Mouse (Mus musculus): Measurements from ENCODE around the gene Msl2. TPM values are rescaled to one million over a fixed set of nuclear protein-coding genes. Genes with fewer than 3 reads are reported as not detected.

Msl2 gene
- polyA plus RNA-seq, 1 experiment = 8.6 TPM

GRCm38 (mm10) chr9:101095425-101095824 is 21.5 kb downstream of the Msl2 start:
- no peak overlapping the region for H3K4me2 ChIP-seq (ENCODE audit: low read depth)
- TF ChIP-seq USF1 (IDR thresholded peaks at IDR 0.05; ENCODE audit: low read depth) (no peak), E2F4 (IDR thresholded peaks at IDR 0.05; ENCODE audit: insufficient read depth) (no peak), MYOG (IDR thresholded peaks at IDR 0.05; ENCODE audit: control insufficient read depth in 1 of 3, insufficient read depth in 1 of 3, insufficient read length in 2 of 3, low read depth in 2 of 3) (no peak), TCF3 (IDR thresholded peaks at IDR 0.05; ENCODE audit: insufficient read length, low read depth) (no peak), POLR2AphosphoS2 (IDR thresholded peaks at IDR 0.05; ENCODE audit: insufficient read length, low read depth) (no peak), REST (IDR thresholded peaks at IDR 0.05; ENCODE audit: insufficient read depth, insufficient read length) (no peak), CEBPB (IDR thresholded peaks at IDR 0.05; ENCODE audit: insufficient read depth, poor library complexity, severe bottlenecking) (no peak), POLR2A (IDR thresholded peaks at IDR 0.05; ENCODE audit: insufficient read length, low read depth) (no peak), MAX (IDR thresholded peaks at IDR 0.05; ENCODE audit: low read depth) (no peak), MYOD1 (IDR thresholded peaks at IDR 0.05; ENCODE audit: control insufficient read depth in 1 of 3, insufficient read length in 2 of 3, low read depth in 2 of 3) (no peak), TCF12 (IDR thresholded peaks at IDR 0.05; ENCODE audit: insufficient read depth, poor library complexity, severe bottlenecking) (no peak), SRF (IDR thresholded peaks at IDR 0.05; ENCODE audit: control insufficient read depth, insufficient read length, low read depth) (no peak)
- no peaks in the 10 kb centered on the region for H3K27me3 ChIP-seq (ENCODE audit: control insufficient read depth, insufficient read depth, insufficient read length)
- peaks cover 2% of the 10 kb centered on the region for H3K36me3 ChIP-seq (ENCODE audit: control insufficient read depth, insufficient read depth)
- no peak overlapping the region for H3K4me3 ChIP-seq
- H3ac ChIP-seq (ENCODE audit: control insufficient read depth, insufficient read length) = no peak overlapping the region
- H3K79me2 ChIP-seq (ENCODE audit: control insufficient read depth, insufficient read depth) = peaks cover 85% of the 10 kb centered on the region

GRCm38 (mm10) chr9:101096461-101096860 is 22.6 kb downstream of the Msl2 start:
- Histone ChIP-seq H3K36me3 (ENCODE audit: control insufficient read depth, insufficient read depth) (peaks cover 12% of the 10 kb centered on the region), H3K79me2 (ENCODE audit: control insufficient read depth, insufficient read depth) (peaks cover 96% of the 10 kb centered on the region), H3K4me2 (ENCODE audit: low read depth) (no peak overlapping the region), H3K27me3 (ENCODE audit: control insufficient read depth, insufficient read depth, insufficient read length) (no peaks in the 10 kb centered on the region), H3ac (ENCODE audit: control insufficient read depth, insufficient read length) (no peak overlapping the region), H3K4me3 (no peak overlapping the region)
- TF ChIP-seq MAX (IDR thresholded peaks at IDR 0.05; ENCODE audit: low read depth) = no peak
- no peak for TF ChIP-seq POLR2A (IDR thresholded peaks at IDR 0.05; ENCODE audit: insufficient read length, low read depth)
- TF ChIP-seq E2F4 (IDR thresholded peaks at IDR 0.05; ENCODE audit: insufficient read depth) = no peak
- TF ChIP-seq USF1 (IDR thresholded peaks at IDR 0.05; ENCODE audit: low read depth) = no peak
- TF ChIP-seq TCF12 (IDR thresholded peaks at IDR 0.05; ENCODE audit: insufficient read depth, poor library complexity, severe bottlenecking) = no peak
- no peak for TF ChIP-seq CEBPB (IDR thresholded peaks at IDR 0.05; ENCODE audit: insufficient read depth, poor library complexity, severe bottlenecking)
- no peak for TF ChIP-seq REST (IDR thresholded peaks at IDR 0.05; ENCODE audit: insufficient read depth, insufficient read length)
- no peak for TF ChIP-seq POLR2AphosphoS2 (IDR thresholded peaks at IDR 0.05; ENCODE audit: insufficient read length, low read depth)
- TF ChIP-seq MYOG (IDR thresholded peaks at IDR 0.05; ENCODE audit: control insufficient read depth in 1 of 3, insufficient read depth in 1 of 3, insufficient read length in 2 of 3, low read depth in 2 of 3) = no peak
- no peak for TF ChIP-seq TCF3 (IDR thresholded peaks at IDR 0.05; ENCODE audit: insufficient read length, low read depth)
- no peak for TF ChIP-seq MYOD1 (IDR thresholded peaks at IDR 0.05; ENCODE audit: control insufficient read depth in 1 of 3, insufficient read length in 2 of 3, low read depth in 2 of 3)
- TF ChIP-seq SRF (IDR thresholded peaks at IDR 0.05; ENCODE audit: control insufficient read depth, insufficient read length, low read depth) = no peak

DNA sequence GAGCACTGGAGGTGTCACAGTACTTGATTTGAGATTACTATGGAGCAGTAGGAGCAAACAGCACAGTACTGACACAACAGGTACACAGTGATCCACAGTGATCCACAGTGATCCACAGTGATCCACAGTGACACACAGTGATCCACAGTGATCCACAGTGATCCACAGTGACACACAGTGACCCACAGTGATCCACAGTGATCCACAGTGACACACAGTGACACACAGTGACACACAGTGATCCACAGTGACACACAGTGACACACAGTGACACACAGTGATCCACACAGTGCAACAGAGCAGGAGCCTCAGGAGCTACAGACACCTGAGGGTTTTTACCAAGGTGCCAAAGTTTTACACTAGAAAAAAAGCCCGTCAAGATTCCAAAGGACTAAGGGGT is 23.6 kb downstream of the Msl2 start:
- no peak overlapping the region for H3K4me3 ChIP-seq
- no peak overlapping the region for H3ac ChIP-seq (ENCODE audit: control insufficient read depth, insufficient read length)
- H3K4me2 ChIP-seq (ENCODE audit: low read depth) = no peak overlapping the region
- peaks cover 16% of the 10 kb centered on the region for H3K36me3 ChIP-seq (ENCODE audit: control insufficient read depth, insufficient read depth)
- peaks cover 98% of the 10 kb centered on the region for H3K79me2 ChIP-seq (ENCODE audit: control insufficient read depth, insufficient read depth)
- H3K27me3 ChIP-seq (ENCODE audit: control insufficient read depth, insufficient read depth, insufficient read length) = no peaks in the 10 kb centered on the region
- TF ChIP-seq POLR2A (IDR thresholded peaks at IDR 0.05; ENCODE audit: insufficient read length, low read depth) (peak; percentile 54), MYOG (IDR thresholded peaks at IDR 0.05; ENCODE audit: control insufficient read depth in 1 of 3, insufficient read depth in 1 of 3, insufficient read length in 2 of 3, low read depth in 2 of 3) (no peak), TCF12 (IDR thresholded peaks at IDR 0.05; ENCODE audit: insufficient read depth, poor library complexity, severe bottlenecking) (no peak), REST (IDR thresholded peaks at IDR 0.05; ENCODE audit: insufficient read depth, insufficient read length) (no peak), E2F4 (IDR thresholded peaks at IDR 0.05; ENCODE audit: insufficient read depth) (no peak), USF1 (IDR thresholded peaks at IDR 0.05; ENCODE audit: low read depth) (no peak), MYOD1 (IDR thresholded peaks at IDR 0.05; ENCODE audit: control insufficient read depth in 1 of 3, insufficient read length in 2 of 3, low read depth in 2 of 3) (no peak), POLR2AphosphoS2 (IDR thresholded peaks at IDR 0.05; ENCODE audit: insufficient read length, low read depth) (peak; percentile 57), MAX (IDR thresholded peaks at IDR 0.05; ENCODE audit: low read depth) (no peak), CEBPB (IDR thresholded peaks at IDR 0.05; ENCODE audit: insufficient read depth, poor library complexity, severe bottlenecking) (no peak), SRF (IDR thresholded peaks at IDR 0.05; ENCODE audit: control insufficient read depth, insufficient read length, low read depth) (no peak), TCF3 (IDR thresholded peaks at IDR 0.05; ENCODE audit: insufficient read length, low read depth) (no peak)

DNA sequence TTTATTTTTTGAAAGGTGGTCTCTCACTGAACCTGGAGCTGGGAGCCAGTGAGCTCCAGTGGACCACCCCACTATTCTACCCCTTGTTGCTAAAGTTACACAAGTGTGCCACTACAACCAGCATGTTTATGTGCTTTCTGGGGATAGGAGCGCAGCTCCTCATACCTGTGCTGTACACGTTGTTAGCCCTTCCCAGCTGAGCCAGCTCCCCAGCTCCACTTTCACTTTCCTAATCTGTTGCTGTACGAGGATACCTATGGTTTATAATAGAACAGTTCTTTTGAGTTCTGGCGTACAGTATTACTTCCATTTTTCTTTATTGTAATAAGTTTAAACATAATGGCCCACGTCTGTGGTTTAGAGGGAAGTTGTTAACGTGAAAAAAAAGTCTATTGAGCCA is 25.5 kb downstream of the Msl2 start:
- Histone ChIP-seq H3K79me2 (ENCODE audit: control insufficient read depth, insufficient read depth) (peaks cover 94% of the 10 kb centered on the region), H3ac (ENCODE audit: control insufficient read depth, insufficient read length) (no peak overlapping the region), H3K4me3 (no peak overlapping the region), H3K4me2 (ENCODE audit: low read depth) (no peak overlapping the region), H3K27me3 (ENCODE audit: control insufficient read depth, insufficient read depth, insufficient read length) (no peaks in the 10 kb centered on the region), H3K36me3 (ENCODE audit: control insufficient read depth, insufficient read depth) (peaks cover 20% of the 10 kb centered on the region)
- TF ChIP-seq TCF3 (IDR thresholded peaks at IDR 0.05; ENCODE audit: insufficient read length, low read depth) (no peak), MYOG (IDR thresholded peaks at IDR 0.05; ENCODE audit: control insufficient read depth in 1 of 3, insufficient read depth in 1 of 3, insufficient read length in 2 of 3, low read depth in 2 of 3) (no peak), CEBPB (IDR thresholded peaks at IDR 0.05; ENCODE audit: insufficient read depth, poor library complexity, severe bottlenecking) (no peak)

DNA sequence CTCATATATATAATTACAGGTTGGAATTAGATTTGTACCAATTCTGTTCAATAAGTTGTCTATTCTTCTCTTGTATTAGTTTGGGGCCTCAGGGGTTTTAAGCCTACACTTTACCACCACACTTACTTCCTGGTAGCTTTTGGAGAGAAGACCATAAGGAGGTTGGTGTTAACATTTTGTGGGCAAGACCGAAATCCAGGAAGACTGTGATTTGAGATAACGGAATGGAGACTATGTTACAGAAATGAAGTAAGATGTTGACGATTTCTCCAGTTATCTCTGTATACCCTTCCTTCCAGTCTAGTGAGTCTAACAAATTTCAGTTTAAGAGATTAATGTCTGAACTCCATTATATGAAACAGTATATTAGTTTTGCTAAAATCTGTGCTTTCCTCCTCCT is 26.3 kb downstream of the Msl2 start:
- Histone ChIP-seq H3ac (ENCODE audit: control insufficient read depth, insufficient read length) (no peak overlapping the region), H3K27me3 (ENCODE audit: control insufficient read depth, insufficient read depth, insufficient read length) (no peaks in the 10 kb centered on the region), H3K4me2 (ENCODE audit: low read depth) (no peak overlapping the region), H3K4me3 (no peak overlapping the region), H3K79me2 (ENCODE audit: control insufficient read depth, insufficient read depth) (peaks cover 88% of the 10 kb centered on the region), H3K36me3 (ENCODE audit: control insufficient read depth, insufficient read depth) (peaks cover 20% of the 10 kb centered on the region)
- TF ChIP-seq POLR2A (IDR thresholded peaks at IDR 0.05; ENCODE audit: insufficient read length, low read depth) (no peak), REST (IDR thresholded peaks at IDR 0.05; ENCODE audit: insufficient read depth, insufficient read length) (no peak), MYOD1 (IDR thresholded peaks at IDR 0.05; ENCODE audit: control insufficient read depth in 1 of 3, insufficient read length in 2 of 3, low read depth in 2 of 3) (no peak), CEBPB (IDR thresholded peaks at IDR 0.05; ENCODE audit: insufficient read depth, poor library complexity, severe bottlenecking) (no peak), E2F4 (IDR thresholded peaks at IDR 0.05; ENCODE audit: insufficient read depth) (no peak), TCF3 (IDR thresholded peaks at IDR 0.05; ENCODE audit: insufficient read length, low read depth) (no peak), SRF (IDR thresholded peaks at IDR 0.05; ENCODE audit: control insufficient read depth, insufficient read length, low read depth) (no peak), TCF12 (IDR thresholded peaks at IDR 0.05; ENCODE audit: insufficient read depth, poor library complexity, severe bottlenecking) (no peak), POLR2AphosphoS2 (IDR thresholded peaks at IDR 0.05; ENCODE audit: insufficient read length, low read depth) (no peak), MYOG (IDR thresholded peaks at IDR 0.05; ENCODE audit: control insufficient read depth in 1 of 3, insufficient read depth in 1 of 3, insufficient read length in 2 of 3, low read depth in 2 of 3) (no peak)

Measured in myocyte (in vitro differentiated cells).